Mouse (Mus musculus): ENCODE results near the gene Il12a.

Gene Il12a

GRCm38 (mm10) chr3:68684207-68684606, 6.2 kb upstream of the Il12a start:
- no peak for DNase-seq (ENCODE audit: low read depth, low spot score)

- no peak for DNase-seq (ENCODE audit: low read depth, low spot score)
Observed at GRCm38 (mm10) chr3:68686852-68687560, 3.4 kb upstream of the Il12a start.

- peak; percentile 37 for DNase-seq (ENCODE audit: low read depth, low spot score)
Observed at GRCm38 (mm10) chr3:68689346-68689745, 1.1 kb upstream of the Il12a start.

GRCm38 (mm10) chr3:68691100-68691778, 795 bp downstream of the Il12a start:
- DNase-seq (ENCODE audit: low read depth, low spot score) = no peak

GRCm38 (mm10) chr3:68691938-68692599, 1.6 kb downstream of the Il12a start:
- DNase-seq (ENCODE audit: low read depth, low spot score) = no peak

- DNase-seq (ENCODE audit: low read depth, low spot score) = no peak
Observed at GRCm38 (mm10) chr3:68692600-68693225, 2.3 kb downstream of the Il12a start.

- DNase-seq (ENCODE audit: low read depth, low spot score) = no peak
Observed at GRCm38 (mm10) chr3:68693441-68694048, 3.1 kb downstream of the Il12a start.

- DNase-seq (ENCODE audit: low read depth, low spot score) = no peak
Observed at GRCm38 (mm10) chr3:68695321-68695720, 4.9 kb downstream of the Il12a start.

- no peak for DNase-seq (ENCODE audit: low read depth, low spot score)
Observed at GRCm38 (mm10) chr3:68696495-68697200, 6.2 kb downstream of the Il12a start.

GRCm38 (mm10) chr3:68698601-68699000, 8.2 kb downstream of the Il12a start:
- no peak for DNase-seq (ENCODE audit: low read depth, low spot score)

GRCm38 (mm10) chr3:68700091-68700490, 9.6 kb downstream of the Il12a start:
- no peak for DNase-seq (ENCODE audit: low read depth, low spot score)

- no peak for DNase-seq (ENCODE audit: low read depth, low spot score)
Observed at GRCm38 (mm10) chr3:68706307-68706706, 15.9 kb downstream of the Il12a start.

GRCm38 (mm10) chr3:68708230-68708629, 17.8 kb downstream of the Il12a start:
- DNase-seq (ENCODE audit: low read depth, low spot score) = peak; percentile 69

GRCm38 (mm10) chr3:68709198-68709797, 18.9 kb downstream of the Il12a start:
- peak; percentile 52 for DNase-seq (ENCODE audit: low read depth, low spot score)

GRCm38 (mm10) chr3:68710436-68710835, 20.0 kb downstream of the Il12a start:
- no peak for DNase-seq (ENCODE audit: low read depth, low spot score)

- no peak for DNase-seq (ENCODE audit: low read depth, low spot score)
Observed at GRCm38 (mm10) chr3:68711510-68711909, 21.1 kb downstream of the Il12a start.

- peak; percentile 73 for DNase-seq (ENCODE audit: low read depth, low spot score)
Observed at GRCm38 (mm10) chr3:68713550-68713949, 23.1 kb downstream of the Il12a start.

GRCm38 (mm10) chr3:68717346-68717745, 26.9 kb downstream of the Il12a start:
- peak; percentile 71 for DNase-seq (ENCODE audit: low read depth, low spot score)

- DNase-seq (ENCODE audit: low read depth, low spot score) = no peak
Observed at GRCm38 (mm10) chr3:68719229-68719819, 28.9 kb downstream of the Il12a start.

- peak; percentile 37 for DNase-seq (ENCODE audit: low read depth, low spot score)
Observed at GRCm38 (mm10) chr3:68720258-68720657, 29.8 kb downstream of the Il12a start.
